Mouse (Mus musculus) CH12.LX (cell line): ENCODE measurements around the gene Arhgap45. TPM values are rescaled to one million over a fixed set of nuclear protein-coding genes. Genes with fewer than 3 reads are reported as not detected.

Experiments
- DNase-seq: peaks from one replicate; pipeline ENCODE4 v3.0.0-alpha.2; 2013; ENCODE audit errors: extremely low read depth
- H3K27ac ChIP-seq: 2 replicates; pipeline ENCODE4 v1.5.1; 2012; ENCODE audit warnings: low read depth, mild to moderate bottlenecking, control low read depth, moderate library complexity; ENCODE audit not compliant: insufficient read depth
- H3K27me3 ChIP-seq: replicated peaks from 2 replicates; pipeline ENCODE3; 2012; ENCODE audit warnings: inconsistent platforms
- H3K36me3 ChIP-seq, 2 experiments: replicated peaks in 1 of 2; 2 replicates each; pipeline versions ENCODE3 to v1.6.1; 2012; ENCODE audit warnings: inconsistent platforms in 1 of 2, low read length in 1 of 2, mild to moderate bottlenecking in 1 of 2, mixed read lengths in 1 of 2, moderate library complexity in 1 of 2; ENCODE audit not compliant: control insufficient read depth in 1 of 2, insufficient read depth in 1 of 2
- H3K4me1 ChIP-seq, 2 experiments: 2 replicates each; pipeline ENCODE4 v1.6.1; 2012; ENCODE audit warnings: inconsistent platforms in 1 of 2, moderate library complexity in 1 of 2; ENCODE audit not compliant: insufficient read depth in 2 of 2, control insufficient read depth in 1 of 2
- H3K4me2 ChIP-seq: 2 replicates; pipeline ENCODE4 v1.6.1; 2012; ENCODE audit warnings: low read depth, mild to moderate bottlenecking, control low read depth; ENCODE audit not compliant: poor library complexity, insufficient read depth, severe bottlenecking
- H3K4me3 ChIP-seq, 3 experiments: fragments of 150-350 bp in 1 of 3; sonication (generic) in 1 of 3; replicated peaks in 1 of 3; 2 replicates each; pipeline versions ENCODE3 to v1.5.1; 2011 to 2012; ENCODE audit warnings: low read depth in 2 of 3, low read length in 2 of 3, mild to moderate bottlenecking in 2 of 3, moderate library complexity in 2 of 3, control low read depth in 1 of 3, improper control_type of control experiment in 1 of 3, inconsistent platforms in 1 of 3, mixed read lengths in 1 of 3; ENCODE audit not compliant: poor library complexity in 1 of 3
- H3K79me2 ChIP-seq: replicated peaks from 2 replicates; pipeline ENCODE4 v1.6.1; 2012; ENCODE audit warnings: mild to moderate bottlenecking, moderate library complexity; ENCODE audit not compliant: control insufficient read depth, poor library complexity, insufficient read depth, severe bottlenecking; ENCODE audit errors: extremely low read depth
- H3K9ac ChIP-seq: 2 replicates; pipeline ENCODE4 v1.6.1; 2012; ENCODE audit warnings: low read depth, mild to moderate bottlenecking, control low read depth, moderate library complexity; ENCODE audit not compliant: insufficient read depth
- H3K9me3 ChIP-seq: replicated peaks from 2 replicates; pipeline ENCODE3; 2012; ENCODE audit warnings: low read length, inconsistent platforms, mixed read lengths
- BHLHE40 ChIP-seq: IDR thresholded peaks from 2 replicates; pipeline ENCODE4 v1.6.1; 2011; ENCODE audit warnings: mild to moderate bottlenecking, low read depth, low read length, improper control_type of control experiment
- CHD2 ChIP-seq: IDR thresholded peaks from 2 replicates; pipeline ENCODE4 v1.6.1; 2011; ENCODE audit warnings: low read length, improper control_type of control experiment
- CTCF ChIP-seq, 2 experiments: IDR thresholded peaks in 1 of 2; conservative IDR thresholded peaks in 1 of 2; 2 replicates each; pipeline ENCODE4 v1.5.1; 2011 to 2012; ENCODE audit warnings: low read depth in 2 of 2, low read length in 2 of 2, improper control_type of control experiment in 1 of 2, inconsistent platforms in 1 of 2, mild to moderate bottlenecking in 1 of 2, moderate library complexity in 1 of 2
- ELF1 ChIP-seq: IDR thresholded peaks from 2 replicates; pipeline ENCODE4 v1.6.1; 2014; ENCODE audit warnings: low read depth, mild to moderate bottlenecking, inconsistent platforms, low read length, improper control_type of control experiment
- ETS1 ChIP-seq: conservative IDR thresholded peaks from 2 replicates; pipeline ENCODE4 v1.6.1; 2012; ENCODE audit warnings: low read depth, mild to moderate bottlenecking, inconsistent platforms, low read length, improper control_type of control experiment, moderate library complexity
- HCFC1 ChIP-seq: IDR thresholded peaks from 2 replicates; pipeline ENCODE4 v1.6.1; 2012; ENCODE audit warnings: low read depth, mild to moderate bottlenecking, inconsistent platforms, low read length, improper control_type of control experiment
- JUND ChIP-seq: conservative IDR thresholded peaks from 2 replicates; pipeline ENCODE4 v1.6.1; 2011; ENCODE audit warnings: low read depth, low read length, improper control_type of control experiment
- MAFK ChIP-seq: IDR thresholded peaks from 2 replicates; pipeline ENCODE4 v1.6.1; 2011; ENCODE audit warnings: low read length, improper control_type of control experiment; ENCODE audit not compliant: insufficient replicate concordance
- MAX ChIP-seq: IDR thresholded peaks from 2 replicates; pipeline ENCODE4 v1.6.1; 2011; ENCODE audit warnings: low read length, improper control_type of control experiment
- MAZ ChIP-seq: IDR thresholded peaks from 2 replicates; pipeline ENCODE4 v1.6.1; 2012; ENCODE audit warnings: low read depth, mild to moderate bottlenecking, inconsistent platforms, low read length, improper control_type of control experiment, moderate library complexity
- MEF2A ChIP-seq: IDR thresholded peaks from 2 replicates; pipeline ENCODE4 v1.6.1; 2014; ENCODE audit warnings: low read depth, mild to moderate bottlenecking, inconsistent platforms, low read length, improper control_type of control experiment, borderline replicate concordance
- MXI1 ChIP-seq: IDR thresholded peaks from 2 replicates; pipeline ENCODE4 v1.6.1; 2011; ENCODE audit warnings: mild to moderate bottlenecking, low read depth, low read length, improper control_type of control experiment
- MYC ChIP-seq: IDR thresholded peaks from 2 replicates; pipeline ENCODE4 v1.6.1; 2011; ENCODE audit warnings: low read depth, mild to moderate bottlenecking, improper control_type of control experiment, low read length
- NELFE ChIP-seq: IDR thresholded peaks from 2 replicates; pipeline ENCODE4 v1.6.1; 2011; ENCODE audit warnings: low read depth, low read length, improper control_type of control experiment
- NRF1 ChIP-seq: IDR thresholded peaks from 2 replicates; pipeline ENCODE4 v1.6.1; 2014; ENCODE audit warnings: low read depth, mild to moderate bottlenecking, inconsistent platforms, low read length, improper control_type of control experiment, moderate library complexity
- PAX5 ChIP-seq: IDR thresholded peaks from 2 replicates; pipeline ENCODE4 v1.6.1; 2012; ENCODE audit warnings: low read length, inconsistent platforms, mixed read lengths
- POLR2A ChIP-seq: IDR thresholded peaks from 2 replicates; pipeline ENCODE4 v1.6.1; 2011; ENCODE audit warnings: low read depth, mild to moderate bottlenecking, improper control_type of control experiment, low read length
- RCOR1 ChIP-seq: conservative IDR thresholded peaks from 2 replicates; pipeline ENCODE4 v1.6.1; 2012; ENCODE audit warnings: low read depth, mild to moderate bottlenecking, inconsistent platforms, low read length, improper control_type of control experiment
- SIN3A ChIP-seq: IDR thresholded peaks from 2 replicates; pipeline ENCODE4 v1.6.1; 2012; ENCODE audit warnings: low read length, improper control_type of control experiment, inconsistent platforms
- TBP ChIP-seq: conservative IDR thresholded peaks from 2 replicates; pipeline ENCODE4 v1.6.1; 2011; ENCODE audit warnings: low read depth, low read length, improper control_type of control experiment
- TCF12 ChIP-seq: IDR thresholded peaks from 2 replicates; pipeline ENCODE4 v1.6.1; 2014; ENCODE audit warnings: low read depth, mild to moderate bottlenecking, inconsistent platforms, low read length, improper control_type of control experiment
- USF1 ChIP-seq: IDR thresholded peaks from 2 replicates; pipeline ENCODE4 v1.6.1; 2014; ENCODE audit warnings: low read depth, mild to moderate bottlenecking, inconsistent platforms, low read length, improper control_type of control experiment
- USF2 ChIP-seq: conservative IDR thresholded peaks from 2 replicates; pipeline ENCODE4 v1.6.1; 2011; ENCODE audit warnings: low read depth, low read length, improper control_type of control experiment
- ZC3H11A ChIP-seq: IDR thresholded peaks from 2 replicates; pipeline ENCODE4 v1.6.1; 2012; ENCODE audit warnings: low read depth, mild to moderate bottlenecking, inconsistent platforms, low read length, improper control_type of control experiment
- ZKSCAN1 ChIP-seq: IDR thresholded peaks from 2 replicates; pipeline ENCODE4 v1.6.1; 2012; ENCODE audit warnings: low read depth, inconsistent platforms, low read length, improper control_type of control experiment, borderline replicate concordance
- ZMIZ1 ChIP-seq: IDR thresholded peaks from 2 replicates; pipeline ENCODE4 v1.6.1; 2012; ENCODE audit warnings: low read depth, mild to moderate bottlenecking, inconsistent platforms, low read length, improper control_type of control experiment
- ZNF384 ChIP-seq: IDR thresholded peaks from 2 replicates; pipeline ENCODE4 v1.6.1; 2012; ENCODE audit warnings: low read depth, low read length, improper control_type of control experiment, inconsistent platforms
- dilution Hi-C: fragments of 300-500 bp; cut with MboI; formaldehyde crosslinking; loops from 2 replicates; pipeline ENCODE4 v1.14.3; 2020; ENCODE audit warnings: low sequenced_read_pairs; ENCODE audit not compliant: extremely low pct_unique_long_range_greater_than_20kb, extremely low pct_ligation_motif_present
- in situ Hi-C: fragments of 300-500 bp; cut with MboI; formaldehyde crosslinking; loops from 3 replicates; pipeline ENCODE4 v1.14.3; 2019; ENCODE audit warnings: low sequenced_read_pairs, low pct_ligation_motif_present, low pct_unique_long_range_greater_than_20kb, mixed read lengths
- polyA plus RNA-seq: library from polyadenylated mRNA; unstranded; fragments of >175 nt; gene quantifications from 2 replicates; pipeline ENCODE4 v1.2.1, GENCODE M21; 2012; ENCODE audit warnings: low read depth; ENCODE audit not compliant: insufficient read length
- total RNA-seq, 2 experiments: library from RNA; depleted of rRNA; stranded (reverse); fragments of 300-350 nt in 1 of 2; fragments of >200 nt in 1 of 2; gene quantifications; 2 replicates each; pipeline ENCODE4 v1.2.3; 2012 to 2014

Arhgap45 gene
- total and polyA plus RNA-seq, 3 experiments = 10.3 to 25.9 (median 20.2) TPM

- Histone ChIP-seq H3K4me2 (no peak overlapping the region), H3K4me3 (no peak overlapping the region)
- TF ChIP-seq ZMIZ1 = no peak
- no peak for TF ChIP-seq JUND
- TF ChIP-seq ZC3H11A = no peak
- no peak for TF ChIP-seq ETS1
- TF ChIP-seq USF1 = no peak
- no peak for TF ChIP-seq RCOR1
- TF ChIP-seq MYC = no peak
- TF ChIP-seq MEF2A = no peak
- TF ChIP-seq TCF12 = no peak
- no peak for TF ChIP-seq BHLHE40
- TF ChIP-seq MAFK = no peak
- no peak for TF ChIP-seq PAX5
- TF ChIP-seq, all 38 proteins: peak for 0
- Histone ChIP-seq H3K27me3 (no peaks in the 10 kb centered on the region), H3K4me1 (peaks cover 22 to 56% of the 10 kb centered on the region in 2 experiments), H3K9ac (no peak overlapping the region), H3K27ac (no peak overlapping the region), H3K79me2 (peaks cover 20% of the 10 kb centered on the region), H3K9me3 (no peaks in the 10 kb centered on the region), H3K36me3 (peaks cover 35 to 50% of the 10 kb centered on the region in 2 experiments)
- dilution Hi-C loops (no loop called here), in situ Hi-C loops (no loop called here)
- no peak for DNase-seq
Observed at GRCm38 (mm10) chr10:80036832-80037231, 20.4 kb downstream of the Arhgap45 start.

GRCm38 (mm10) chr10:80039559-80039979 lies 23.1 kb downstream of the Arhgap45 start, which contains the start of gene Polr2e:
Gene Polr2e, minus strand, starts transcription at chr10:80039795.
- H3K4me1 ChIP-seq = peaks cover 14 to 34% of the 10 kb centered on the region in 2 experiments
- H3K9me3 ChIP-seq = no peaks in the 10 kb centered on the region
- peak within 1 kb of the TSS; percentile 78 to 94 (median 81) for H3K4me3 ChIP-seq
- no peaks in the 10 kb centered on the region for H3K27me3 ChIP-seq
- in situ Hi-C loops = no loop called here
- peak within 1 kb of the TSS; percentile 80 for H3K4me2 ChIP-seq
- peaks cover 35 to 41% of the 10 kb centered on the region in 2 experiments for H3K36me3 ChIP-seq
- peak; percentile 97 for TF ChIP-seq MXI1
- TF ChIP-seq USF2 = no peak
- peak; percentile 96 for TF ChIP-seq NRF1
- peak; percentile 37; the same call in 1 of the 2 replicates for TF ChIP-seq ELF1
- TF ChIP-seq MEF2A = 0 out of 2 replicates have a peak, but pooled peaks have one; percentile 12
- peak; percentile 88; the same call in 1 of the 2 replicates for TF ChIP-seq SIN3A
- TF ChIP-seq ZKSCAN1 = no peak
- no peak for TF ChIP-seq ZNF384
- TF ChIP-seq CHD2 = peak; percentile 99
- TF ChIP-seq CTCF (conservative IDR thresholded peaks at IDR 0.05 in 1 of 2, IDR thresholded peaks at IDR 0.05 in 1 of 2; ENCODE audit: low read depth in 2 of 2, low read length in 2 of 2) = no peak
- TF ChIP-seq BHLHE40 = peak; percentile 52; the same call in 1 of the 2 replicates
- TF ChIP-seq HCFC1 = peak; percentile 90
- TF ChIP-seq NELFE = peak; percentile 54
- no peak for TF ChIP-seq PAX5
- TF ChIP-seq ZC3H11A = no peak
- TF ChIP-seq TCF12 = peak; percentile 57; the same call in 1 of the 2 replicates
- peak; percentile 80 for TF ChIP-seq POLR2A
- peak; percentile 25; the same call in 1 of the 2 replicates for TF ChIP-seq MAZ
- no peak for TF ChIP-seq RCOR1
- TF ChIP-seq MAX = peak; percentile 99
- peak; percentile 82 for TF ChIP-seq TBP
- peak within 1 kb of the TSS; percentile 93 for H3K9ac ChIP-seq
- dilution Hi-C loops = no loop called here
- peaks cover 20% of the 10 kb centered on the region for H3K79me2 ChIP-seq
- peak; percentile 97 for DNase-seq
- H3K27ac ChIP-seq = no peak within 1 kb of the TSS; the same call in 1 of the 2 replicates
